Mouse (Mus musculus) frontal cortex, postnatal 14 days (tissue): ENCODE results near the gene Arhgef39.
A peak's percentile ranks its signal among the peaks of the same experiment; 100 is the strongest.

ENCODE experiments used
- DNase-seq, 2 experiments: peaks; one replicate each; pipeline ENCODE4 v3.0.0; 2022; ENCODE audit warnings: low spot score in 2 of 2

Gene Arhgef39

GRCm38 (mm10) chr4:43499407-43500333, at the start of gene Arhgef39:
Arhgef39 (minus strand) TSS chr4:43499695.
- DNase-seq = peak in 1 of 2 experiments; percentile 66

GRCm38 (mm10) chr4:43549055-43549454, 49.6 kb upstream of the Arhgef39 start:
- no peak for DNase-seq

GRCm38 (mm10) chr4:43547160-43547559, 47.7 kb upstream of the Arhgef39 start:
- no peak for DNase-seq

- no peak for DNase-seq
Measured at GRCm38 (mm10) chr4:43546375-43547047, 47.0 kb upstream of the Arhgef39 start.

- no peak for DNase-seq
Measured at GRCm38 (mm10) chr4:43542044-43542443, 42.5 kb upstream of the Arhgef39 start.

- no peak for DNase-seq
Measured at GRCm38 (mm10) chr4:43536031-43536430, 36.5 kb upstream of the Arhgef39 start.

GRCm38 (mm10) chr4:43535628-43536027, 36.1 kb upstream of the Arhgef39 start:
- DNase-seq = no peak

GRCm38 (mm10) chr4:43533270-43533669, 33.8 kb upstream of the Arhgef39 start:
- no peak for DNase-seq

GRCm38 (mm10) chr4:43530581-43530980, 31.1 kb upstream of the Arhgef39 start:
- DNase-seq = peak; percentile 42 to 70

- DNase-seq = no peak
Measured at GRCm38 (mm10) chr4:43530081-43530501, 30.6 kb upstream of the Arhgef39 start.

- DNase-seq = no peak
Measured at GRCm38 (mm10) chr4:43528487-43528886, 29.0 kb upstream of the Arhgef39 start.

- DNase-seq = no peak
Measured at GRCm38 (mm10) chr4:43527880-43528279, 28.4 kb upstream of the Arhgef39 start.

- peak; percentile 73 to 87 for DNase-seq
Measured at GRCm38 (mm10) chr4:43519956-43520355, 20.5 kb upstream of the Arhgef39 start.

GRCm38 (mm10) chr4:43519551-43519950, 20.1 kb upstream of the Arhgef39 start:
- DNase-seq = no peak

- no peak for DNase-seq
Measured at GRCm38 (mm10) chr4:43515764-43516708, 16.5 kb upstream of the Arhgef39 start.

GRCm38 (mm10) chr4:43513791-43514190, 14.3 kb upstream of the Arhgef39 start:
- DNase-seq = no peak

- DNase-seq = no peak
Measured at GRCm38 (mm10) chr4:43513300-43513699, 13.8 kb upstream of the Arhgef39 start.

GRCm38 (mm10) chr4:43512653-43513052, 13.2 kb upstream of the Arhgef39 start:
- no peak for DNase-seq

- DNase-seq = no peak
Measured at GRCm38 (mm10) chr4:43511675-43512454, 12.4 kb upstream of the Arhgef39 start.

- no peak for DNase-seq
Measured at GRCm38 (mm10) chr4:43509109-43509508, 9.6 kb upstream of the Arhgef39 start.

- DNase-seq = no peak
Measured at GRCm38 (mm10) chr4:43508666-43508997, 9.1 kb upstream of the Arhgef39 start.
